Mouse (Mus musculus) layer of hippocampus, postnatal 10 days (tissue): Measurements from ENCODE around the gene 1810009A15Rik. TPM values are rescaled to one million over a fixed set of nuclear protein-coding genes. Genes with fewer than 3 reads are reported as not detected.
A peak's percentile ranks its signal among the peaks of the same experiment; 100 is the strongest.

Source experiments
- DNase-seq, 2 experiments: peaks; one replicate each; pipeline ENCODE4 v3.0.0; 2021; ENCODE audit warnings: low spot score in 2 of 2
- microRNA-seq, 2 experiments: library from miRNA; unstranded; fragments of <30 nt; microRNA quantifications; one replicate each; pipeline ENCODE4 v1.2.0; 2021
- total RNA-seq, 2 experiments: library from RNA; stranded (reverse); gene quantifications; 2 replicates each; pipeline ENCODE4 v1.2.3; 2021

The 1810009A15Rik gene
- total RNA-seq, 2 experiments from 2014 or later: 18.9 to 27.6 TPM

DNA sequence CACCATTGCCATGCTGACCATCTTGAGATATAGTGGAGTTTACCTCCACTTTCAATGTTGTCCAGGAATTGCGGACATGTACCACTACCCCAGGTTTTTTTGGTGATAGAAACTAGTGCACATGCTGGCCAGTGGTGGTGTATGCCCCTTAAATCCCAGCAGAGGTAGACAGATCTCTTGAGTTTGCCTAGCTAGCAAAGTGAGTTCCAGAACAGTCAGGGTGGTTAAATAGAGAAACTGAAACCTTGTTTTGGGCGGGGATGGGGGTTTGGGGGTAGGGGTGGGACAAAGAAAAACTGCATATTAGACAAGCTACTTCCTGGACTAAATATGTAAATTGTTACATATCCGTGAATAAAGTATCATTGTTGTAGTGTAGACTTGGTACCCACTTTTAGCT, 30.3 kb downstream of the 1810009A15Rik start:
- DNase-seq: no peak

GRCm38 (mm10) chr19:8919684-8920072, 31.0 kb downstream of the 1810009A15Rik start:
- no peak for DNase-seq

DNA sequence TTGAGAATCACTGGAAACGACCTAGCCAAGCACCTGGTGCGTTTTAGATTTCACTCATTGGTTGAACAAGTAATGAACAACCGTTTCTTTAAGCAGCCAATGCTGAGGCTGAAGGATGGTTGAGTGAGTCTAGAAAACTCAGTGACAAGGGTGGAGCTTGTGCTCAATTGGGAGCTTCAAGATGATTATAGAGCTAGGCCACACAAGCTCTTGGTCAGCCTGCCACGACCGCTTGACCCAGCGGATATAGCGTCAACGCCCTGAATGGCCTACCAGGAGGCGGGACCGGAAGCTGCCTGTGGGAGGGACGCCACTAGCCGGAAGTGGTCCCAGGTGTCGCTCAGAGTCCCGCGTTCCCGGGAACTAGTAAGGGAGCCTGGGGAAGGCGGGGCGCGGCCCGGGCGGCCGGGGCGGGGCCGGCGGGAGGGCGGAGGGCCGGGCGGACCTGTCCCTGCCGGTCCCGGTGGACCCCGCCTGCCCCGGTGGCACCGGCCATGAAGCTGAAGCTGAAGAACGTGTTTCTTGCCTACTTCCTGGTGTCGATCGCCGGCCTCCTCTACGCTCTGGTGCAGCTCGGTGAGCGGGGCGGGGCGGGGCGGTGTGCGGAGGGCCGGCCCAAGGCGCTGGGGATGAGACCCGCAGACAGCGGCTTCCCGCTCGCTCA, 31.6 kb downstream of the 1810009A15Rik start, which contains the start of gene B3gat3:
TSS of gene B3gat3 (plus strand) at position 302 of the 664 bp plus-strand sequence.
- DNase-seq: peak; percentile 90 to 92

DNA sequence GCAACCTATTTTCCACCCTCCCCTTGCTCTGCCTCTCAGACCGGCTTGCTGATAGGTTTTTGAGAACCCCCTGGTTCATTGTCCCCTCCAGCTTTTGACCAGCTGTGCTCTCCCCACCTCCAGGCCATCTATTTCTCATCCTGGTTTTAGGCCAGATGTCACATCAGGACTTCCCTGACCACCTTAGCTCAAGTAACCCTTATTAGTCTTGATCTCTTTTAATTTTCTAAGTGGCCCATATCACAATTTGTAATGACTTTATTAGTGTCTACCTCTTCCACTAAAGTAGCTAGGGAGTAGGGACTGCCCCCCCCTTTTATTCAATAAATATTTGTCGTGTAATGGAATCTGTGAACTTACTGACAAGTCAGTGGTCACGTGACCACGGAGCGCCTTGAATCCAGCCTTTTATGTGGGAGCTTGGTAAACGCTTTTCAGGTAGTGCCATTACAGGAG, 32.2 kb downstream of the 1810009A15Rik start:
- no peak for DNase-seq

- no peak for DNase-seq
These were observed 33.1 kb downstream of the 1810009A15Rik start for GRCm38 (mm10) chr19:8921741-8922140.

GRCm38 (mm10) chr19:8926766-8927165, 38.1 kb downstream of the 1810009A15Rik start:
- DNase-seq: no peak

GRCm38 (mm10) chr19:8927891-8928525, 39.4 kb downstream of the 1810009A15Rik start:
- DNase-seq: no peak

GRCm38 (mm10) chr19:8928689-8929223, 40.1 kb downstream of the 1810009A15Rik start:
- no peak for DNase-seq

DNA sequence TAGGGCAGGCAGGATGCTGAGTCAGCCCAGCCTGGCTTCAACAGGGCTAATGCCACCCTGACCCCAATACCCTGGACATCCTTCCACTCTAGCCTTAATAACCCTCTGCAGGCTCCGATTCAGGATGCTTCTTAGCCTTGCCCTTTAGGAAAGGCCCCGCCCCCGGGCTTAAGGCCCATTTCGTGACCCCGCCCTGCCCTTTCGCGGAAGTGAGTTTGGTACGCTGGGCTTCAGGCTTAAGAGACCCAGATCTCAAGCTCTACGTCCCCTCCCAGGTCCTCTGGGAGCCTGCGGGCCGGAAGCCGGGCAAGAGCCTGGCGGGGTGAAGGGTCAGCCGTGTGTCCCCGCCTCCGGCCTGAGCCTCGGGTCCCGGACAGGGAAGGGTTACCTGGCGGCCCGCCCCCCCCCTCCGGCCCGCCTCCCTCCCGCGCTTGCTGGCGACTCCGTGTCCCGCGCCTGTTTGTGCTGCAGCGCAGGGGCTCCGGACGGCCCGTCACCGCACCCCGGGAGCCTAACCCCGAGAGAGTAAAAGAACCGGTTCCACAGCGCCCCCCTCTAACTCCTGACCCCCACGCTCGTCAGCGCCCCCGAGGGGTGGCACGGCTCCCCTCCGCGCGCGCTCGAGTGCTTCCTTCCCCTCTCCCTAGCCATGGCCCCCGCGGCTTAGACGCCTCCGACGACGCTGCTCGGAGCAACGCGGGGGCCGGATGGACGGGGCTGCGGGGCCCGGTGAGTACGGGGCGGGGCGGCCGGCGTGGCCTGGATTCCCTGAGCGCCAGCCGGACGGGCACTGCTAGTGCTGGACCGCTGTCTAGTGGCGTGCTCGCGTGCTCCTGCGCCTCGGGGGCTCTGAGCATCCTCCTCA, 40.8 kb downstream of the 1810009A15Rik start, which contains the start of the genes Rom1 and Eml3:
TSS of gene Rom1 (minus strand) at position 133 of the 865 bp plus-strand sequence.
TSS of gene Eml3 (plus strand) at position 329 of the 865 bp plus-strand sequence.
- DNase-seq: peak; percentile 68 to 74

DNA sequence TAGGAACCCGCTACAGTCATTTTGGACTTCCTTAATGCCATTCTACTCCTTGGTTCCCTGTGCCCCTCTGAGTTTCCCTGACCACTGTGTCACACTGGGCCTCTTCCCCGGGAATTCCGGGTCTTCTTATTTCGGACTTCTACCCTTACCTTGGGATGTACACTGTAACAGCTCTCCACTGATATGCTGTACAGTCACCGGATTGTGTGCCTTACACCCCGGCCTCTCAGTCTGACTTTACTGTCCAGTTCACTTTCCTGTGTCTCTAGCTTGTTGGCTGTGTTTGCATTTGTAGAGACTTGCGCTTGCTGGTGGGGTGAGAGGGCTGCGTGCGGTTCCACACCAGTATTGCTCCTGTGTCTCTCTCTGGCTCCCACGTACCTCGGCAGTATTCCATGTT, 41.5 kb downstream of the 1810009A15Rik start:
- DNase-seq: no peak

- DNase-seq: no peak
These were observed 42.1 kb downstream of the 1810009A15Rik start for GRCm38 (mm10) chr19:8930771-8931170.

DNA sequence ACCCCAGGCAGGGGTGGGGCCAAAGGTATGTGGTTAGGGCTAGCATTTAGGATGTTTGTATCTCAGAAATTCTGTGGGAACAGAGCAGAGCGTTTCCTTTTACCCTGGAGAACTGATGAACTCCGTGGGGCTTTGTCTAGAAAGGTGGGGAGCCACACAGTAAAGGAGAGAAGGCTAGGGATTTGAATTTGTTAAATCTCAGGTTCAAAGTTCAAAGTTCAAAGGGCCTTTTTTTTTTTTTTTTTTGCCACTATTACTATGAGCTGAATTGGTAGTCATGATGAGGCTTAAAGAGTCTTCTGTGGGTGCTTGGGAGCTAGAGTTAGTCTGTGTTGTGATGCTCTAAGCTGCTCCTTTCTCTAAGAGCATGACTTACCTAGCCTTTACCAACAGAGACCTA, 48.1 kb downstream of the 1810009A15Rik start:
- DNase-seq: no peak

Small RNA genes within 50 kb of the gene (microRNA-seq; reads per million reads assigned to microRNA genes)
- gene Mir5136: 0 to 0.45 reads per million in 2 experiments

Other genes with a start within 250 kb of the 1810009A15Rik start
- 100 to 1,000 TPM; 117 to 125 TPM for gene Chrm1, start 225.1 kb upstream of the 1810009A15Rik start, total RNA-seq
- gene Slc3a2, start 165.5 kb upstream of the 1810009A15Rik start, total RNA-seq: 100 to 1,000 TPM; 198 to 212 TPM
- gene Wdr74, start 153.0 kb upstream of the 1810009A15Rik start, total RNA-seq: 10 to 100 TPM; 52.6 to 53.3 TPM
- gene 1700092M07Rik, start 148.1 kb upstream of the 1810009A15Rik start, total RNA-seq: 1 to 10 TPM; 1.4 to 1.8 TPM
- 10 to 100 TPM; 61.9 to 64.8 TPM for gene Stx5a, start 147.4 kb upstream of the 1810009A15Rik start, total RNA-seq
- 10 to 100 TPM; 72.7 to 79.7 TPM for gene Nxf1, start 131.8 kb upstream of the 1810009A15Rik start, total RNA-seq
- gene Tmem223, start 117.9 kb upstream of the 1810009A15Rik start, total RNA-seq: 100 to 1,000 TPM in 1 of 2 experiments, 10 to 100 TPM in 1; 99.9 to 120 TPM
- gene Tmem179b, start 114.4 kb upstream of the 1810009A15Rik start, total RNA-seq: 1 to 10 TPM; 7.0 to 9.3 TPM
- gene Taf6l, start 102.4 kb upstream of the 1810009A15Rik start, total RNA-seq: 10 to 100 TPM; 18.2 to 19.0 TPM
- gene Polr2g, start 90.3 kb upstream of the 1810009A15Rik start, total RNA-seq: 100 to 1,000 TPM; 107 to 109 TPM
- gene Zbtb3, start 86.3 kb upstream of the 1810009A15Rik start, total RNA-seq: 1 to 10 TPM; 4.2 to 5.2 TPM
- gene Ttc9c, start 69.5 kb upstream of the 1810009A15Rik start, total RNA-seq: 10 to 100 TPM; 27.8 to 34.5 TPM
- 100 to 1,000 TPM; 112 to 115 TPM for gene Hnrnpul2, start 68.8 kb upstream of the 1810009A15Rik start, total RNA-seq
- gene AC129217.1, start 59.1 kb upstream of the 1810009A15Rik start, total RNA-seq: 10 to 100 TPM in 1 of 2 experiments, not detected in 1; 15.9 TPM
- 100 to 1,000 TPM; 105 to 115 TPM for gene Bscl2, start 51.4 kb upstream of the 1810009A15Rik start, total RNA-seq
- 100 to 1,000 TPM; 291 to 295 TPM for gene Gng3, start 49.7 kb upstream of the 1810009A15Rik start, total RNA-seq
- under 1 TPM; 0.66 to 0.78 TPM for gene Lrrn4cl, start 38.1 kb upstream of the 1810009A15Rik start, total RNA-seq
- 100 to 1,000 TPM; 112 to 116 TPM for gene Ubxn1, start 17.4 kb upstream of the 1810009A15Rik start, total RNA-seq
- gene Uqcc3, start 7.9 kb upstream of the 1810009A15Rik start, total RNA-seq: 10 to 100 TPM; 32.1 to 37.5 TPM
- gene Lbhd1, start 5.1 kb upstream of the 1810009A15Rik start, total RNA-seq: 1 to 10 TPM; 4.8 to 9.8 TPM
- gene Gm49403, start 4.9 kb upstream of the 1810009A15Rik start, total RNA-seq: not detected
- gene Gm49416, start 73 bp downstream of the 1810009A15Rik start, total RNA-seq: 1 to 10 TPM; 3.8 to 4.6 TPM
- gene Ints5, start 4.2 kb downstream of the 1810009A15Rik start, total RNA-seq: 10 to 100 TPM; 24.6 to 25.0 TPM
- 100 to 1,000 TPM; 103 to 111 TPM for gene Ganab, start 9.2 kb downstream of the 1810009A15Rik start, total RNA-seq
- gene B3gat3, start 31.5 kb downstream of the 1810009A15Rik start, total RNA-seq: 100 to 1,000 TPM; 121 to 130 TPM
- 1 to 10 TPM; 2.3 to 2.4 TPM for gene Rom1, start 40.5 kb downstream of the 1810009A15Rik start, total RNA-seq
- gene Eml3, start 40.7 kb downstream of the 1810009A15Rik start, total RNA-seq: 10 to 100 TPM; 11.0 to 11.9 TPM
- gene Mta2, start 53.0 kb downstream of the 1810009A15Rik start, total RNA-seq: 10 to 100 TPM; 60.6 to 67.9 TPM
- 10 to 100 TPM; 15.6 to 16.2 TPM for gene Tut1, start 65.0 kb downstream of the 1810009A15Rik start, total RNA-seq
- 100 to 1,000 TPM; 283 to 287 TPM for gene Eef1g, start 78.2 kb downstream of the 1810009A15Rik start, total RNA-seq
- 10 to 100 TPM; 17.2 to 18.5 TPM for gene Ahnak, start 100.4 kb downstream of the 1810009A15Rik start, total RNA-seq
- gene Scgb1a1, start 199.1 kb downstream of the 1810009A15Rik start, total RNA-seq: not detected
- 100 to 1,000 TPM; 111 to 126 TPM for gene Asrgl1, start 246.8 kb downstream of the 1810009A15Rik start, total RNA-seq